Mouse (Mus musculus) thymus, adult 2 months (tissue): ENCODE data around the gene Sp6. TPM values are rescaled to one million over a fixed set of nuclear protein-coding genes. Genes with fewer than 3 reads are reported as not detected.
A peak's percentile ranks its signal among the peaks of the same experiment; 100 is the strongest.

Experiments
- DNase-seq: peaks from one replicate; pipeline ENCODE4 v3.0.0; 2021
- H3K27ac ChIP-seq: fragments of 200-500 bp; 2 replicates; pipeline ENCODE4 v1.5.1; 2012; ENCODE audit warnings: low read length, control low read depth; ENCODE audit not compliant: control insufficient read depth, insufficient read depth
- H3K27me3 ChIP-seq: fragments of 200-500 bp; 2 replicates; pipeline ENCODE4 v1.6.1; 2012; ENCODE audit warnings: mild to moderate bottlenecking, low read length, moderate library complexity, mixed read lengths; ENCODE audit not compliant: control insufficient read depth, insufficient read depth
- H3K36me3 ChIP-seq: fragments of 200-500 bp; 2 replicates; pipeline ENCODE4 v1.6.1; 2012; ENCODE audit warnings: mild to moderate bottlenecking, low read length, moderate library complexity; ENCODE audit not compliant: control insufficient read depth, insufficient read depth
- H3K4me1 ChIP-seq: fragments of 200-500 bp; replicated peaks from 2 replicates; pipeline ENCODE4 v1.6.1; 2012; ENCODE audit warnings: low read length; ENCODE audit not compliant: control insufficient read depth, insufficient read depth
- H3K4me3 ChIP-seq: fragments of 200-500 bp; 2 replicates; pipeline ENCODE4 v1.5.1; 2012; ENCODE audit warnings: mild to moderate bottlenecking, low read length, control low read depth, moderate library complexity; ENCODE audit not compliant: control insufficient read depth, insufficient read depth
- CTCF ChIP-seq: fragments of 200-500 bp; IDR thresholded peaks from 2 replicates; pipeline ENCODE4 v1.5.1; 2012; ENCODE audit warnings: mild to moderate bottlenecking, control low read depth, low read length, moderate library complexity, borderline replicate concordance; ENCODE audit not compliant: control insufficient read depth, poor library complexity, insufficient read depth; ENCODE audit errors: extremely low read depth
- POLR2A ChIP-seq: fragments of 200-500 bp; IDR thresholded peaks from 2 replicates; pipeline ENCODE4 v1.6.1; 2012; ENCODE audit warnings: mild to moderate bottlenecking, low read length, control low read depth, moderate library complexity; ENCODE audit not compliant: control insufficient read depth, poor library complexity, insufficient read depth; ENCODE audit errors: extremely low read depth
- whole genome bisulfite sequencing: fragments of 180-500 bp; shearing (Covaris S2); methylation state at CpG from one replicate; pipeline ENCODE4 v1.1.7; 2018; 5-methylcytosine and 5-hydroxymethylcytosine counted together
- polyA plus RNA-seq: library from polyadenylated mRNA; depleted of rRNA; stranded (reverse); fragments of >200 nt; gene quantifications from 2 replicates; pipeline ENCODE4 v1.2.3, GENCODE M21; 2012

Gene Sp6
- polyA plus RNA-seq, 1 experiment: 5.6 TPM

- no peak for TF ChIP-seq CTCF
- no peak for TF ChIP-seq POLR2A
- DNase-seq: no peak
- peaks cover 9% of the 10 kb centered on the region for H3K4me1 ChIP-seq
- no peaks in the 10 kb centered on the region for H3K36me3 ChIP-seq
- H3K4me3 ChIP-seq: no peak overlapping the region
- H3K27me3 ChIP-seq: no peaks in the 10 kb centered on the region
- no peak overlapping the region for H3K27ac ChIP-seq
- 95% methylated on average over 12 of the region's 12 CpGs for WGBS
These were observed 18.8 kb downstream of the Sp6 start for GRCm38 (mm10) chr11:97031977-97032376.

GRCm38 (mm10) chr11:97032499-97032898 is 19.3 kb downstream of the Sp6 start:
- no peak overlapping the region for H3K27ac ChIP-seq
- H3K4me3 ChIP-seq: no peak overlapping the region
- no peak for DNase-seq
- peaks cover 9% of the 10 kb centered on the region for H3K4me1 ChIP-seq
- no peaks in the 10 kb centered on the region for H3K36me3 ChIP-seq
- 96% methylated on average over 4 of the region's 4 CpGs for WGBS
- H3K27me3 ChIP-seq: no peaks in the 10 kb centered on the region
- no peak for TF ChIP-seq CTCF
- no peak for TF ChIP-seq POLR2A

- DNase-seq: no peak
These were observed 20.6 kb downstream of the Sp6 start for GRCm38 (mm10) chr11:97033781-97034180.

GRCm38 (mm10) chr11:97036141-97036540 is 22.9 kb downstream of the Sp6 start:
- WGBS: 90% methylated on average over 5 of the region's 5 CpGs
- Histone ChIP-seq H3K27me3 (no peaks in the 10 kb centered on the region), H3K4me3 (no peak overlapping the region), H3K27ac (no peak overlapping the region), H3K4me1 (peaks cover 5% of the 10 kb centered on the region), H3K36me3 (no peaks in the 10 kb centered on the region)
- TF ChIP-seq POLR2A: no peak
- no peak for TF ChIP-seq CTCF
- no peak for DNase-seq

More at GRCm38 (mm10) chr11:97033781-97034180, 20.6 kb downstream of the Sp6 start:
- WGBS: 95% methylated on average over 4 of the region's 4 CpGs
- Histone ChIP-seq H3K36me3 (no peaks in the 10 kb centered on the region), H3K4me1 (peaks cover 9% of the 10 kb centered on the region), H3K27ac (no peak overlapping the region), H3K27me3 (no peaks in the 10 kb centered on the region), H3K4me3 (no peak overlapping the region)
- no peak for TF ChIP-seq CTCF
- TF ChIP-seq POLR2A: no peak

- Histone ChIP-seq H3K27me3 (no peaks in the 10 kb centered on the region), H3K27ac (no peak overlapping the region), H3K4me1 (peaks cover 8% of the 10 kb centered on the region), H3K36me3 (no peaks in the 10 kb centered on the region), H3K4me3 (no peak overlapping the region)
- DNase-seq: no peak
- WGBS: 89% methylated on average over 7 of the region's 7 CpGs
- TF ChIP-seq CTCF: no peak
- TF ChIP-seq POLR2A: no peak
These were observed 25.7 kb downstream of the Sp6 start for GRCm38 (mm10) chr11:97038881-97039280.

- peaks cover 8% of the 10 kb centered on the region for H3K4me1 ChIP-seq
- no peaks in the 10 kb centered on the region for H3K27me3 ChIP-seq
- no peak for DNase-seq
- H3K4me3 ChIP-seq: 0 out of 2 replicates have a peak overlapping the region, but pooled peaks have one; percentile 44
- H3K27ac ChIP-seq: no peak overlapping the region
- H3K36me3 ChIP-seq: no peaks in the 10 kb centered on the region
- 38% methylated on average over 12 of the region's 12 CpGs for WGBS
- TF ChIP-seq CTCF: no peak
- no peak for TF ChIP-seq POLR2A
These were observed 27.3 kb downstream of the Sp6 start for GRCm38 (mm10) chr11:97040301-97041021.

- Histone ChIP-seq H3K27me3 (no peaks in the 10 kb centered on the region), H3K27ac (peak within 1 kb of the TSS; percentile 30; the same call in 1 of the 2 replicates), H3K4me3 (peak within 1 kb of the TSS; percentile 91), H3K36me3 (no peaks in the 10 kb centered on the region), H3K4me1 (peaks cover 8% of the 10 kb centered on the region)
- WGBS: under 1% methylated on average over 48 of the region's 48 CpGs
- DNase-seq: peak; percentile 85
- peak; percentile 60; the same call in 1 of the 2 replicates for TF ChIP-seq POLR2A
- no peak for TF ChIP-seq CTCF
These were observed 28.1 kb downstream of the Sp6 start, which contains the start of the genes Lrrc46 and Mrpl10 for GRCm38 (mm10) chr11:97041022-97041899. Gene Lrrc46 (minus strand): TSS chr11:97041407. Gene Mrpl10 (plus strand): TSS chr11:97041560.
